Mouse (Mus musculus) G1E (cell line): ENCODE data around the gene Ywhab. TPM values are rescaled to one million over a fixed set of nuclear protein-coding genes. Genes with fewer than 3 reads are reported as not detected.

ENCODE experiments used
- ATAC-seq: 2 replicates; pipeline ENCODE4 v1.8.0; 2016; ENCODE audit warnings: mild to moderate bottlenecking; ENCODE audit not compliant: insufficient number of reproducible peaks, poor library complexity, low FRiP score, severe bottlenecking; ENCODE audit errors: extremely low read depth
- DNase-seq: peaks from one replicate; pipeline ENCODE4 v3.0.0; 2012; ENCODE audit warnings: low spot score
- H3K27me3 ChIP-seq: 2 replicates; pipeline ENCODE4 v1.6.1; 2012; ENCODE audit warnings: mild to moderate bottlenecking, low read length, inconsistent platforms; ENCODE audit not compliant: insufficient read depth
- H3K36me3 ChIP-seq: replicated peaks from 2 replicates; pipeline ENCODE3; 2012; ENCODE audit warnings: mild to moderate bottlenecking, inconsistent platforms
- H3K4me1 ChIP-seq: 2 replicates; pipeline ENCODE4 v1.6.1; 2012; ENCODE audit warnings: low read depth, low read length, inconsistent platforms, mixed read lengths; ENCODE audit not compliant: insufficient read depth
- H3K4me3 ChIP-seq: 2 replicates; pipeline ENCODE4 v1.5.1; 2012; ENCODE audit warnings: low read depth, mild to moderate bottlenecking, inconsistent platforms, low read length, moderate library complexity, mixed read lengths
- H3K9me3 ChIP-seq: replicated peaks from 2 replicates; pipeline ENCODE4 v1.6.1; 2012; ENCODE audit warnings: inconsistent platforms
- CTCF ChIP-seq: IDR thresholded peaks from 2 replicates; pipeline ENCODE4 v1.5.1; 2012; ENCODE audit warnings: low read depth, low read length, inconsistent platforms, mixed read lengths
- GATA1 ChIP-seq: IDR thresholded peaks from 2 replicates; pipeline ENCODE4 v1.6.1; 2012; ENCODE audit warnings: borderline replicate concordance, low read length, inconsistent platforms, mixed read lengths
- GATA2 ChIP-seq: IDR thresholded peaks from 2 replicates; pipeline ENCODE4 v1.6.1; 2012; ENCODE audit warnings: low read depth, low read length, inconsistent platforms, borderline replicate concordance
- POLR2AphosphoS5 ChIP-seq: IDR thresholded peaks from 2 replicates; pipeline ENCODE4 v1.6.1; 2012; ENCODE audit warnings: low read depth, low read length, inconsistent platforms; ENCODE audit not compliant: insufficient replicate concordance
- TAL1 ChIP-seq: conservative IDR thresholded peaks from 2 replicates; pipeline ENCODE4 v1.6.1; 2012; ENCODE audit warnings: low read depth, low read length, inconsistent platforms, mixed read lengths
- polyA plus RNA-seq: library from polyadenylated mRNA; stranded (reverse); fragments of >175 nt; gene quantifications from 2 replicates; pipeline ENCODE4 v1.2.3, GENCODE M21; 2012
- total RNA-seq, 2 experiments: library from RNA; stranded (forward) in 1 of 2; stranded (reverse) in 1 of 2; fragments of 200-1000 nt in 1 of 2; fragments of >200 nt in 1 of 2; fragmentation: Nextera tagmentation in 1 of 2; gene quantifications; 2 replicates each; pipeline ENCODE4 v1.2.3; 2014 to 2017

Gene Ywhab
- total and polyA plus RNA-seq, 3 experiments = 52.6 to 129 (median 64.3) TPM

DNA sequence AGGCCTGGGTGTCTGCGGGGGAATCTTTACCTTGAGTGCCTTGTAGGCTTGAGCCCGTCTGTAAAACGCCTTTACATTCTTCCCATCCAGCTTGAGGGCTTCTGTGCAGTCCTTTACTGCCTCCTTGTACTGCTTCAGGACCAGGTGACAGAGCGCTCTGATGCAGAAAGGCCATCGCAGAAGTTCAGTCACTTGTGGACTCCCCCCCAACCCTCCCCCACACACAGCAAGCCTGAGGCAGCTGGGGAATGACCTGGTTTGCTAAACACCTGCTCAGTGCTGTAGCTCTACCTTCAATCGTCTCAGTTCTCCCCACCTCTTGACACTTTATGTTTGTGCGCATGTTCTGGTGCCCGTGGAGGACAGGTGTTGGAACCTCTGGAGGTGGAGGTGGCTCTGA, 59.9 kb downstream of the Ywhab start:
- Histone ChIP-seq H3K4me1 (no peaks in the 10 kb centered on the region), H3K4me3 (no peak overlapping the region), H3K36me3 (peaks cover 95% of the 10 kb centered on the region), H3K9me3 (no peaks in the 10 kb centered on the region), H3K27me3 (no peaks in the 10 kb centered on the region)
- ATAC-seq (no peak), DNase-seq (no peak)
- no peak for TF ChIP-seq TAL1
- TF ChIP-seq CTCF = no peak
- TF ChIP-seq GATA2 = no peak
- no peak for TF ChIP-seq GATA1
- TF ChIP-seq POLR2AphosphoS5 = no peak

DNA sequence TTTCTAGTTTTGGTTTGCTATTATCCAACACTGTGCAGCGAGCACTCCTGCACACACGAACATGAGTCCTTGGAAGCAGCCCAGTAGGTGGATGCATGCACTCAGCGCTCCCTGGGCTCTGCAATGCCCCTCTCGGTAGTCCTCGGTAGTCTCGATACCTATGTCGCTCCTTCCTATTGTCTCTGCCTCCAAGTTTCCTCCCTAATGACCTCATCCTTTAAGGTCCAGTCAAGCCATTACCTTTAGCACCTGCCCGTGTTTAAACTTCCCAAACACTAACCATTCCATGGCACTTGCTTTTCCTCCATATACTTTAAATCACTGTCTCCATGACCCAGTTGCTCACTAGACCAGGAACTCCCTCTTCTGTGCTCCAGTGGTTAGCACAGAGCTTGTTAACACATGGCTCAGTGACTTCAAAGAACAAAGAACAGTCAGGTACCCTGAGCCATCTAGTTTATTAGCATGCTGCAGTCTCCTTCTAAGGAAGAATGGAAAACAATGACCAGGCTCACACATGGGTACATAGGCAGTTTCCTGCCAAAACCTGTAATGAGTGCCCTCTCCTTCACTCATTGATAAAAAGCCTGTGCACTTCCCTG, 65.0 kb downstream of the Ywhab start:
- ATAC-seq (no peak), DNase-seq (no peak)
- no peak for TF ChIP-seq TAL1
- no peak for TF ChIP-seq CTCF
- TF ChIP-seq POLR2AphosphoS5 = no peak
- no peak for TF ChIP-seq GATA1
- no peak for TF ChIP-seq GATA2
- Histone ChIP-seq H3K4me1 (no peaks in the 10 kb centered on the region), H3K36me3 (peaks cover 94% of the 10 kb centered on the region), H3K4me3 (no peak overlapping the region), H3K27me3 (no peaks in the 10 kb centered on the region), H3K9me3 (no peaks in the 10 kb centered on the region)

Other genes starting within 250 kb of the Ywhab start
- gene Ada, start 244.7 kb upstream of the Ywhab start, total RNA-seq (2014; fragmentation: Nextera tagmentation) = 0.87 TPM in 1 of 2 replicates, not detected in the other
- 0.17 and 0.22 TPM in 2 replicates for gene Ada, start 244.7 kb upstream of the Ywhab start, total RNA-seq (2017)
- 0.37 and 0.39 TPM in 2 replicates for gene Ada, start 244.7 kb upstream of the Ywhab start, polyA plus RNA-seq
- gene Ccn5, start 174.1 kb upstream of the Ywhab start, total RNA-seq (2014; fragmentation: Nextera tagmentation) = not detected in 2 replicates
- gene Ccn5, start 174.1 kb upstream of the Ywhab start, total RNA-seq (2017) = not detected in 2 replicates
- not detected in 2 replicates for gene Ccn5, start 174.1 kb upstream of the Ywhab start, polyA plus RNA-seq
- gene Kcnk15, start 141.3 kb upstream of the Ywhab start, total RNA-seq (2014; fragmentation: Nextera tagmentation) = not detected in 2 replicates
- gene Kcnk15, start 141.3 kb upstream of the Ywhab start, total RNA-seq (2017) = not detected in 2 replicates
- gene Kcnk15, start 141.3 kb upstream of the Ywhab start, polyA plus RNA-seq = not detected in 2 replicates
- not detected in 2 replicates for gene Rims4, start 76.3 kb upstream of the Ywhab start, total RNA-seq (2014; fragmentation: Nextera tagmentation)
- gene Rims4, start 76.3 kb upstream of the Ywhab start, total RNA-seq (2017) = 0.05 TPM in 1 of 2 replicates, not detected in the other
- not detected in 2 replicates for gene Rims4, start 76.3 kb upstream of the Ywhab start, polyA plus RNA-seq
- not detected in 2 replicates for gene Pabpc1l, start 30.5 kb downstream of the Ywhab start, total RNA-seq (2014; fragmentation: Nextera tagmentation)
- gene Pabpc1l, start 30.5 kb downstream of the Ywhab start, total RNA-seq (2017) = 0.44 TPM in 1 of 2 replicates, not detected in the other
- 0.07 TPM in 1 of 2 replicates, not detected in the other for gene Pabpc1l, start 30.5 kb downstream of the Ywhab start, polyA plus RNA-seq
- 241 and 247 TPM in 2 replicates for gene Stk4, start 75.4 kb downstream of the Ywhab start, total RNA-seq (2014; fragmentation: Nextera tagmentation)
- 214 and 225 TPM in 2 replicates for gene Stk4, start 75.4 kb downstream of the Ywhab start, total RNA-seq (2017)
- 51.0 and 86.5 TPM in 2 replicates for gene Stk4, start 75.4 kb downstream of the Ywhab start, polyA plus RNA-seq
- 57.3 and 61.0 TPM in 2 replicates for gene Tomm34, start 76.2 kb downstream of the Ywhab start, total RNA-seq (2014; fragmentation: Nextera tagmentation)
- 63.0 and 65.3 TPM in 2 replicates for gene Tomm34, start 76.2 kb downstream of the Ywhab start, total RNA-seq (2017)
- 36.3 and 48.2 TPM in 2 replicates for gene Tomm34, start 76.2 kb downstream of the Ywhab start, polyA plus RNA-seq
- not detected in 2 replicates for gene Kcns1, start 176.2 kb downstream of the Ywhab start, total RNA-seq (2014; fragmentation: Nextera tagmentation)
- not detected in 2 replicates for gene Kcns1, start 176.2 kb downstream of the Ywhab start, total RNA-seq (2017)
- not detected in 2 replicates for gene Kcns1, start 176.2 kb downstream of the Ywhab start, polyA plus RNA-seq
- not detected in 2 replicates for gene Wfdc5, start 187.8 kb downstream of the Ywhab start, total RNA-seq (2014; fragmentation: Nextera tagmentation)
- gene Wfdc5, start 187.8 kb downstream of the Ywhab start, total RNA-seq (2017) = 0.33 TPM in 1 of 2 replicates, not detected in the other
- gene Wfdc5, start 187.8 kb downstream of the Ywhab start, polyA plus RNA-seq = not detected in 2 replicates
- gene Wfdc12, start 195.6 kb downstream of the Ywhab start, total RNA-seq (2014; fragmentation: Nextera tagmentation) = not detected in 2 replicates
- not detected in 2 replicates for gene Wfdc12, start 195.6 kb downstream of the Ywhab start, total RNA-seq (2017)
- gene Wfdc12, start 195.6 kb downstream of the Ywhab start, polyA plus RNA-seq = not detected in 2 replicates
- gene Wfdc15a, start 205.2 kb downstream of the Ywhab start, total RNA-seq (2014; fragmentation: Nextera tagmentation) = not detected in 2 replicates
- 0.82 TPM in 1 of 2 replicates, not detected in the other for gene Wfdc15a, start 205.2 kb downstream of the Ywhab start, total RNA-seq (2017)
- not detected in 2 replicates for gene Wfdc15a, start 205.2 kb downstream of the Ywhab start, polyA plus RNA-seq
- gene Wfdc15b, start 226.7 kb downstream of the Ywhab start, total RNA-seq (2014; fragmentation: Nextera tagmentation) = not detected in 2 replicates
- not detected in 2 replicates for gene Wfdc15b, start 226.7 kb downstream of the Ywhab start, total RNA-seq (2017)
- gene Wfdc15b, start 226.7 kb downstream of the Ywhab start, polyA plus RNA-seq = not detected in 2 replicates
- not detected in 2 replicates for gene Svs2, start 243.5 kb downstream of the Ywhab start, total RNA-seq (2014; fragmentation: Nextera tagmentation)
- 0.11 TPM in 1 of 2 replicates, not detected in the other for gene Svs2, start 243.5 kb downstream of the Ywhab start, total RNA-seq (2017)
- gene Svs2, start 243.5 kb downstream of the Ywhab start, polyA plus RNA-seq = not detected in 2 replicates